Mouse (Mus musculus) hindbrain, embryonic 11.5 days (tissue): ENCODE data around the gene Bahcc1. TPM values are rescaled to one million over a fixed set of nuclear protein-coding genes. Genes with fewer than 3 reads are reported as not detected.

Experiments
- ATAC-seq: fragments of 200-750 bp; cut with Nextera tagmentation; 2 replicates; pipeline ENCODE4 v1.8.0; 2017; ENCODE audit warnings: mild to moderate bottlenecking, moderate TSS enrichment, moderate library complexity; ENCODE audit not compliant: low FRiP score
- DNase-seq: peaks from one replicate; pipeline ENCODE4 v3.0.0-alpha.2; 2015; ENCODE audit warnings: low spot score
- H3K27ac ChIP-seq: fragments of 300-500 bp; sonication (generic); 2 replicates; pipeline ENCODE4 v1.5.1; 2014; ENCODE audit warnings: mild to moderate bottlenecking, low read depth, low read length
- H3K27me3 ChIP-seq: fragments of 300-500 bp; sonication (generic); 2 replicates; pipeline ENCODE4 v1.6.1; 2014; ENCODE audit warnings: mild to moderate bottlenecking, low read length, moderate library complexity, mixed read lengths; ENCODE audit not compliant: control insufficient read depth, insufficient read depth
- H3K36me3 ChIP-seq: fragments of 300-500 bp; sonication (generic); 2 replicates; pipeline ENCODE4 v1.6.1; 2014; ENCODE audit warnings: mild to moderate bottlenecking, low read length, moderate library complexity, mixed read lengths; ENCODE audit not compliant: control insufficient read depth, insufficient read depth
- H3K4me1 ChIP-seq: fragments of 300-500 bp; sonication (generic); replicated peaks from 2 replicates; pipeline ENCODE4 v1.6.1; 2014; ENCODE audit warnings: low read length, mixed read lengths; ENCODE audit not compliant: control insufficient read depth, insufficient read depth
- H3K4me2 ChIP-seq: fragments of 300-500 bp; sonication (generic); replicated peaks from 2 replicates; pipeline ENCODE4 v1.6.1; 2014; ENCODE audit warnings: mild to moderate bottlenecking, low read depth, low read length
- H3K4me3 ChIP-seq: fragments of 300-500 bp; sonication (generic); 2 replicates; pipeline ENCODE4 v1.5.1; 2014; ENCODE audit warnings: low read depth, low read length
- H3K9ac ChIP-seq: fragments of 300-500 bp; sonication (generic); 2 replicates; pipeline ENCODE4 v1.6.1; 2014; ENCODE audit warnings: low read depth, low read length
- H3K9me3 ChIP-seq: fragments of 300-500 bp; sonication (generic); 2 replicates; pipeline ENCODE4 v1.6.1; 2016; ENCODE audit warnings: low read length; ENCODE audit not compliant: control insufficient read depth
- WGBS: fragments of 180-500 bp; shearing (Covaris S2); extraction: QIAGEN DNeasy Blood & Tissue Kit; methylation state at CpG from one replicate; pipeline ENCODE4 v1.1.7; 2014; 5-methylcytosine and 5-hydroxymethylcytosine counted together
- polyA plus RNA-seq: library from polyadenylated mRNA; unstranded; fragments of >200 nt; fragmentation: Nextera tagmentation; extraction: Ambion mirVana; gene quantifications from 2 replicates; pipeline ENCODE4 v1.2.1, GENCODE M21; 2014

The Bahcc1 gene
- polyA plus RNA-seq, 1 experiment from 2014 or later = 23.1 TPM

DNA sequence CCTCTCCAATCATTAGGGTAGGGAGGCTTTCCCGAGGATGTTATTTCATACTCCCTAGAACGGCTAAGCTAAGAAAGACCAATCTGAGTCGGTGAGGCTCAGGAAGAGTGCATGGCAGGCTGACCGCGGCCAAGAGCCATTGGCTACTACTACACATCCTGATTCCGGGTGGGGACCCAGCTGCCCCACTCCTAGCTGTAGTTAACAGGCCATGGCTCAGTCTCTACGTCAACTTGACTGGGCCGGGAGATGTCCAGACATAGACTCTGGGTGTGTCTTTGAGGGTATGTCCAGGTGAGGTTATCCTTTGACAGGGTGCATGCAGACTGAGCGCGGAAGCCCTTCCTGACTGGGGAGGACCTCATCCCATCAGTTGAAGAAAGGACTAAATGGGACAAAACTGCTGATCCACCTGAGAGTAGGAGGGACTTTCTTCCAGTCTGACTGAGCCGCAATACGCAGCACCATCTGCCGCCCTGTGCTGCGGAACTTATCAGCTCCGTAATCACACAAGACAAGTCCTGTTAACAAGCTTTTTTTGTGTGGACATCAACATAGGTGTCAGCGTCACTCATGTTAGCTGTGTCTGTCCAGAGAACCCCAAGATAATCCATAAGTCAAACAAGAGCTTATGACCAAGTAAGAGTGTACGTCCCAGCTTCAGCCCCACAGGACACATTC, 14.4 kb upstream of the Bahcc1 start:
- Histone ChIP-seq H3K9me3 (no peaks in the 10 kb centered on the region), H3K4me2 (no peak overlapping the region), H3K27ac (peak overlapping the region; percentile 9; the same call in 1 of the 2 replicates), H3K9ac (no peak overlapping the region), H3K36me3 (no peaks in the 10 kb centered on the region), H3K27me3 (no peaks in the 10 kb centered on the region), H3K4me3 (no peak overlapping the region), H3K4me1 (peaks cover 25% of the 10 kb centered on the region)
- ATAC-seq (no peak), DNase-seq (no peak)
- 88% methylated on average over 17 of the region's 17 CpGs for WGBS

DNA sequence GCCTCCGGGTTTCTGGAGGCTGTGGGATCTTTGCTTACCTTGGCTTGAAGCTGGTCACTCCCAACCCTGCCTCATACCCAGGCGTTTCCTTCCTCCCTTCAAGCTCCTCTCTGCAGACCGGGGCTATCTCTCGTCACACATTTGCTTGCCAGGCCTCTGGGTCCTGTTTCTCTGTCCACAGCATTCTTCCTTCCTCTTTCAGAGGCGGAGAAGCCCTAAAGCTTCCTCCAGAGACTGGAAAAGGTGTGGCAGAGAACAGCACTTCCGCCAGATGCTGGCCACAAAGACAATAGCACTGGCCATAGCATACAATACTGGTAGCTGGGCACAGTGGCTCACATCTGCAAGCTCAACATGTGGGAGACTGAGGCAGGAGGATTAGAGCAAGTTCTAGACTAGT, 13.8 kb upstream of the Bahcc1 start:
- peaks cover 31% of the 10 kb centered on the region for H3K4me1 ChIP-seq
- ATAC-seq (no peak), DNase-seq (no peak)
- no peak overlapping the region for H3K9ac ChIP-seq
- no peaks in the 10 kb centered on the region for H3K9me3 ChIP-seq
- H3K27ac ChIP-seq = peak overlapping the region; percentile 18; the same call in 1 of the 2 replicates
- H3K4me3 ChIP-seq = no peak overlapping the region
- H3K36me3 ChIP-seq = no peaks in the 10 kb centered on the region
- no peaks in the 10 kb centered on the region for H3K27me3 ChIP-seq
- H3K4me2 ChIP-seq = no peak overlapping the region
- 89% methylated on average over 6 of the region's 6 CpGs for WGBS

DNA sequence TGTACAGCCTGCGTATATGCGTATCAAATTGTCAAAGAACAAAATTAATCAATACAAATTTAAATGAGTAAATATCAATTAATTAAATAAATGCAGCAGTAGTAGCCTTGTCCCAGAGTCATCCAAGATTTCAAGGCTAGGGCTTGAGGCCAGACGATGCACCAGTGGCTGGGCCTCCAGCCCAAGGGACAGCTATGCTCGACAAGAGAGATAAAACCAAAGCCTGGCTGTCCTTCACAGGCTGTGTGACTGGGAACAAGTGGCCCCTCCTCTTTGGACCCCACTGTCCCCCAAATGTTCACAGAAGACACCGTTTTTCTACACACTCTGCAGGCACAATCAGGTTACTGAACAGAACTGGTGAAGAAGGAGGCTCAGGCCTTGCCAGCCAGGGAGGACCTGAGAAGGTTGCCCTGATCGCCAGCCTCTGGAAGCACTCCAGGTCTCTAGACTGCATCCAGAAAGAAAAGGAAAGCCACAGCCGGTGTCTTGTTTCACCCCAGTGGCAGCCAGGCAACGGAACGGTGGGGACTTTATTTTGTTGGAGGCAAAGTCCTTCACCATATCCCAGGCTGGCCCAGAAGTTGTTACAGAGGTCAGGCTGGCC, 12.7 kb upstream of the Bahcc1 start:
- peaks cover 39% of the 10 kb centered on the region for H3K4me1 ChIP-seq
- H3K4me3 ChIP-seq = no peak overlapping the region
- DNase-seq = peak; percentile 22
- H3K36me3 ChIP-seq = no peaks in the 10 kb centered on the region
- WGBS = 50% methylated on average over 9 of the region's 9 CpGs
- no peak overlapping the region; the same call in 1 of the 2 replicates for H3K27ac ChIP-seq
- no peak for ATAC-seq
- H3K9ac ChIP-seq = no peak overlapping the region
- H3K27me3 ChIP-seq = no peaks in the 10 kb centered on the region
- no peaks in the 10 kb centered on the region for H3K9me3 ChIP-seq
- H3K4me2 ChIP-seq = no peak overlapping the region

DNA sequence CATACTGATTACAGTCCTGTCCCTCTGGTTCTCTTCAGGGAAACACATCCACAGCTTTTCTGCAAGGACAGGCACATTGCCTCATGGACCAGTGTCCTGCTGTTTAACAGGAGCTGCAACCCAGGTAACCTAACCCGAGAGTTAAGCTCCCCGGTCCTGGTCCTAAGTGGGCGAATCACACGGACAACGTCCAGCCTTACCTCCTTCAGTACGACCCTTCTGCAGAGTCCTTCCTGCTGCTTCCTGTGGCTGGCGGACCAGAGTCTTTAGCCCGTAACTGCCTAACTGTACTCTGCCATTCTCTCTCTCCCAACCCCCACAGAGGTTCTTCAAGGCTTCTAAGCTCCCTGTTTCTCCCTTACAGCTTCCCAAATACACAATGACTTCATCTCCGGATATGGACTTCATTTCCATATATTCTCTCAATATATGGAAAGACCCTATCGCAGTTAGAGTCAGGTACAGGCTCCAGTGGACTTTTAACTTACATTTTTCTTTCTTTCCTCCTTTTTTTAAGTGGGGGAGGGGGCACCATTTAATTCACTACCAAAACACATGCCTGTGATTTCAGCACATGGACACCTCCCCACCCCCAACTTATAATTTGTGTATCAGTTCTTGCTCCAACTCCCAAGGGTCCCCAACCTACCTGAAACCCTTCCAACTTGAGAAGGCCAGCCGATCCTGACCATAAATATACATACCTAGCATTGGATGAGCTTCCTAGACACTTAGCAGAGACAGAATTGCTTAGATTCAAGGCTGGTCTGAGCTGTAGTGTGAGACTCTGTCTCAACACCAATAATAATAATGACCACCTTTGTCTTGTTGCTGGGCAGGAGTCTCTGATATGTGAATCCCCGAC, 11.6 kb upstream of the Bahcc1 start:
- Histone ChIP-seq H3K9me3 (no peaks in the 10 kb centered on the region), H3K4me1 (peaks cover 41% of the 10 kb centered on the region), H3K36me3 (no peaks in the 10 kb centered on the region), H3K4me3 (no peak overlapping the region), H3K27ac (no peak overlapping the region; the same call in 1 of the 2 replicates), H3K9ac (peak overlapping the region; percentile 21; the same call in 1 of the 2 replicates), H3K27me3 (no peaks in the 10 kb centered on the region), H3K4me2 (no peak overlapping the region)
- 69% methylated on average over 12 of the region's 12 CpGs for WGBS
- peak; percentile 23 for DNase-seq
- ATAC-seq = no peak

DNA sequence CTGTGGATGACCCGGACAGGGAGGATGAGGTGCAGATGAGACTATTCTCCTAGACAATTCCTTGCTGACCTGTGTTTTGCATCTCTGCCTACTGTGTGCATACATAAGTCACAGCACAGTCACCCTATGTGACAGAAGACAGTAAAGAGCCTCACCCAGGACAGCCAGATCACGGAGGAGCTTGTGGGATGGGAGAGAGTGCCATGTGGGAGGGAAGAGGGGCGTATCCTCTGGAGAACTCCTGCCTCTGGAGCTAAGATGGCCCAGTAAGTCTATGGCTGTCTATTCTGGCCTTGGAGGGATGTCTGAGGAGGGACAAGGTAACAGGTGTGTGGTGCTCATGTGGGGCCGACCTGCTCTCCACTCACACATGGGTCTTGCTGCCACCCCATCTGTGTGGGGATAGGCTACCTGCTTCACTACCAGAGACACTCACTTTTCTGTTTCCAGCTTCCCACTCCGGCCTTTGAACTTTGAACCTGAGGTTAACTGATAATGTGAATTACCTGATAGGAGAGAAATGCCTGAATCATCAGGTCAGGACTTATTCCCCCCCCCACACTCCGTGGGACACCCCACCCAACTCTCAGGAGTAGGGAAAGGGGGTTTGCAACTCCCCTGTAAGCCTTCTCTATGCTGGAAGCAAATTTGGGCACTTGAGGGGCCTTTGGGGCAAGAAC, 10.2 kb upstream of the Bahcc1 start:
- Histone ChIP-seq H3K9ac (no peak overlapping the region), H3K27me3 (no peaks in the 10 kb centered on the region), H3K4me3 (no peak overlapping the region), H3K4me2 (no peak overlapping the region), H3K27ac (no peak overlapping the region), H3K9me3 (no peaks in the 10 kb centered on the region), H3K4me1 (peaks cover 43% of the 10 kb centered on the region), H3K36me3 (no peaks in the 10 kb centered on the region)
- WGBS = 83% methylated on average over 6 of the region's 6 CpGs
- DNase-seq (no peak), ATAC-seq (no peak)

DNA sequence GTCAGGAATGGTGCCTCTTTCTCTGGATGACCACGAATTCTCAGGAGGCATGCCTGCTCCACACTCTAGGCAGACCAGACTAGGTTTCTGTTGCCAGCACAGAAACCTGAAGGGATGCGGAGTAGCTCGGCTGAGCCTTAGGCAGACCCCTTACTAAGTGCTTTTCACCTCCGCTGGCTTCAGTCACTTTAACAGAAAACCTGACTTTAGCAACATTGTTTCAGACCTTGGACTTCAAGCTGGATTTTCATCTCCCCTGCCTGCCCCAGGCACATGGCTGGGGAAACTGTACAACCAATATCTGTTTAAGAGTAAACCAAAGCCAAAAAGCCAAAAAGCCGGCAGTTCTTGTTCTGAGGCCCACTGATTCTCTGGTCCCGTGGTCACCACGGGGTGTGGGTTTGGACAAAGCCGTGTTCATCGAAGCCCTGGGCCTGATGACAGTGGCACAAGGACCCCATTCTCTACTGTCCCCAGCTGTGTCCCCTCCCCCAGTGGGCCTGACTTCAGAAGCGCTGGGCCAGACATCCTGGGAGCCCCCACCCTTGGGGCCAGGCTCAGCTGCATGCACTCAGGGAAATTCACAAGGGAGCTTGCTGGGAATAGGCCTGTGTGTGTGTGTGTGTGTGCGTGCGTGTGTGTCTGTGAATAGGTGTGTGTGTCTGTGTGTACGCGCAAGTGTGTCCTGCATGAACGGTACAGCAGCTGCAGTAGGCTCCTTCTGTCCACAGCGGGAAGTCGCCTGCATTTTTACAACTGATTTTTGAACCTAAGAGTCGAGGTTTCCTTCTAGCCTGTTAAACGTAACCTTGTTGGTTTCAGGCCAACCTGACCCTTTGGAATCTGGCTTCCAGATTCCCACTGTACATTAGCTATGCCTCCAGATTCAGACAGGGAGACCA, 8.9 kb upstream of the Bahcc1 start:
- ATAC-seq (peak; percentile 79), DNase-seq (peak; percentile 76)
- peak overlapping the region; percentile 2; the same call in 1 of the 2 replicates for H3K9ac ChIP-seq
- no peaks in the 10 kb centered on the region for H3K9me3 ChIP-seq
- H3K27ac ChIP-seq = peak overlapping the region; percentile 81
- no peak overlapping the region for H3K4me3 ChIP-seq
- H3K36me3 ChIP-seq = no peaks in the 10 kb centered on the region
- peaks cover 53% of the 10 kb centered on the region for H3K4me1 ChIP-seq
- WGBS = 43% methylated on average over 19 of the region's 19 CpGs
- H3K27me3 ChIP-seq = no peaks in the 10 kb centered on the region
- no peak overlapping the region for H3K4me2 ChIP-seq

DNA sequence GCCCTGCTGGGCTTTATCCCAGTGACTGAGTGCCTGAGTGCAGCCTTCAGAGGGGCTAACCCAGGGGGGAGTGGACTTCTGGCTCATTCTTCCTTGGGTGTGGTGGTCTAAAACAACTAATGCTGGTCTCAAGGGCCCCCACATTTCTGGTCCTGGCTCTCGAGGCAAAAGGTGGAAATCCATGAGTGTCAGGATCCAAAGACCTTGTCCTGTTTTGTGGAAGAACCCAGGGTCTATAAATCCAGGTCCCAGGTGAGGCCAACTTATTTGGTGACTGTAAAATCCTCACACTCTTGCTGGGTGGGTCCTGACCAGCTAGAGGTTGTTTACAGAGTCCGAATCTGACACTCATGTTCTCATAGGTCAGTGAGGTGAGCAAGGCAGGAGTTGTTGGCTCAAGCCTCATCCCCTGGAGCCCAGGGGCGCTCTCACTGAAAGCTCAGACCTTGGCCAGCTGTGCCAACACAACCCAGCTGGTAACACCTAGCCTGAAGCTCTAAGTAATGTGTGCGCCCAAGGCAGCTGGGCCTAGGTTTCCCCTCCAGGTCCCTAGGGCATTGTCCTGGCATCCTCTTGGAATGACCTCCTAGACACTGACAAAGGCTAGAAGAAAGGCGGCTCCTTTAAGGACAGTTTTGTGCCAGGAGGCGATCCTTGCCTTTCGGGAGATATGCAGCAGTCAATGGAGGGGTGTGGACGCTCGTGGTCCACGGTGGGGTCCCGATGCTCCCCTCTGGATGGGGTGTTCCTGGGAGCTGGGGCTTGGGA, 8.1 kb upstream of the Bahcc1 start:
- peak overlapping the region; percentile 81 for H3K27ac ChIP-seq
- peaks cover 58% of the 10 kb centered on the region for H3K4me1 ChIP-seq
- H3K9me3 ChIP-seq = no peaks in the 10 kb centered on the region
- ATAC-seq (0 out of 2 replicates have a peak, but pooled peaks have one; percentile 20), DNase-seq (no peak)
- no peaks in the 10 kb centered on the region for H3K36me3 ChIP-seq
- 22% methylated on average over 11 of the region's 11 CpGs for WGBS
- no peaks in the 10 kb centered on the region for H3K27me3 ChIP-seq
- peak overlapping the region; percentile 19 for H3K4me3 ChIP-seq
- H3K4me2 ChIP-seq = peak overlapping the region; percentile 52
- H3K9ac ChIP-seq = peak overlapping the region; percentile 67
